Mouse (Mus musculus) liver, embryonic 14.5 days (tissue): ENCODE results near the gene Dnah3.

ENCODE experiments used
- CTCF ChIP-seq: IDR thresholded peaks from 2 replicates; pipeline ENCODE4 v1.5.1; 2016; ENCODE audit warnings: antibody characterized with exemption, low read depth, control low read depth
- EP300 ChIP-seq: IDR thresholded peaks from 2 replicates; pipeline ENCODE4 v1.6.1; 2016; ENCODE audit warnings: antibody characterized with exemption, low read depth

- TF ChIP-seq CTCF (no peak), EP300 (no peak)
These were observed 98.0 kb downstream of the Dnah3 start for GRCm38 (mm10) chr7:119997066-119997465.
